Mouse (Mus musculus): Measurements from ENCODE around the gene Sel1l3.

Gene Sel1l3

GRCm38 (mm10) chr5:53212782-53213710, 681 bp downstream of the Sel1l3 start:
- DNase-seq (ENCODE audit: low read depth), result no peak

GRCm38 (mm10) chr5:53212087-53212781, 1.5 kb downstream of the Sel1l3 start:
- no peak for DNase-seq (ENCODE audit: low read depth)

- DNase-seq (ENCODE audit: low read depth), result no peak
These were observed 2.5 kb downstream of the Sel1l3 start for GRCm38 (mm10) chr5:53211241-53211640.

GRCm38 (mm10) chr5:53210481-53210880, 3.2 kb downstream of the Sel1l3 start:
- no peak for DNase-seq (ENCODE audit: low read depth)

GRCm38 (mm10) chr5:53209773-53210172, 4.0 kb downstream of the Sel1l3 start:
- no peak for DNase-seq (ENCODE audit: low read depth)

GRCm38 (mm10) chr5:53208731-53209130, 5.0 kb downstream of the Sel1l3 start:
- no peak for DNase-seq (ENCODE audit: low read depth)

- DNase-seq (ENCODE audit: low read depth), result no peak
These were observed 7.2 kb downstream of the Sel1l3 start for GRCm38 (mm10) chr5:53206575-53206974.

GRCm38 (mm10) chr5:53202748-53203147, 11.0 kb downstream of the Sel1l3 start:
- no peak for DNase-seq (ENCODE audit: low read depth)

GRCm38 (mm10) chr5:53200825-53201224, 12.9 kb downstream of the Sel1l3 start:
- DNase-seq (ENCODE audit: low read depth), result no peak

- no peak for DNase-seq (ENCODE audit: low read depth)
These were observed 15.3 kb downstream of the Sel1l3 start for GRCm38 (mm10) chr5:53198408-53198807.

- DNase-seq (ENCODE audit: low read depth), result peak; percentile 4
These were observed 17.2 kb downstream of the Sel1l3 start for GRCm38 (mm10) chr5:53196387-53197088.

GRCm38 (mm10) chr5:53194841-53195240, 18.9 kb downstream of the Sel1l3 start:
- no peak for DNase-seq (ENCODE audit: low read depth)

- no peak for DNase-seq (ENCODE audit: low read depth)
These were observed 19.3 kb downstream of the Sel1l3 start for GRCm38 (mm10) chr5:53194421-53194820.

- DNase-seq (ENCODE audit: low read depth), result no peak
These were observed 20.4 kb downstream of the Sel1l3 start for GRCm38 (mm10) chr5:53193092-53194030.

- DNase-seq (ENCODE audit: low read depth), result no peak
These were observed 25.1 kb downstream of the Sel1l3 start for GRCm38 (mm10) chr5:53188608-53189007.

- no peak for DNase-seq (ENCODE audit: low read depth)
These were observed 26.5 kb downstream of the Sel1l3 start for GRCm38 (mm10) chr5:53187245-53187644.

GRCm38 (mm10) chr5:53185803-53186202, 27.9 kb downstream of the Sel1l3 start:
- no peak for DNase-seq (ENCODE audit: low read depth)

- no peak for DNase-seq (ENCODE audit: low read depth)
These were observed 33.8 kb downstream of the Sel1l3 start for GRCm38 (mm10) chr5:53179965-53180364.

GRCm38 (mm10) chr5:53176703-53177102, 37.0 kb downstream of the Sel1l3 start:
- no peak for DNase-seq (ENCODE audit: low read depth)

GRCm38 (mm10) chr5:53176075-53176474, 37.7 kb downstream of the Sel1l3 start:
- DNase-seq (ENCODE audit: low read depth), result peak; percentile 2

- no peak for DNase-seq (ENCODE audit: low read depth)
These were observed 38.5 kb downstream of the Sel1l3 start for GRCm38 (mm10) chr5:53175195-53175594.
